Mouse (Mus musculus) kidney, postnatal 0 days (tissue): Measurements from ENCODE around the gene Luc7l2. TPM values are rescaled to one million over a fixed set of nuclear protein-coding genes. Genes with fewer than 3 reads are reported as not detected.

Source experiments
- ATAC-seq: fragments of 200-750 bp; cut with Nextera tagmentation; replicated peaks from 2 replicates; pipeline ENCODE4 v1.8.0; 2017; ENCODE audit warnings: low read depth, moderate number of reproducible peaks, moderate TSS enrichment, moderate library complexity; ENCODE audit not compliant: low FRiP score
- DNase-seq: peaks from one replicate; pipeline ENCODE4 v3.0.0-alpha.2; 2016; ENCODE audit warnings: low spot score
- H3K27ac ChIP-seq: fragments of 300-500 bp; sonication (generic); 2 replicates; pipeline ENCODE4 v1.5.1; 2014; ENCODE audit warnings: mild to moderate bottlenecking
- H3K27me3 ChIP-seq: fragments of 300-500 bp; sonication (generic); 2 replicates; pipeline ENCODE4 v1.6.1; 2014; ENCODE audit warnings: low read length, mixed read lengths; ENCODE audit not compliant: insufficient read depth
- H3K36me3 ChIP-seq: fragments of 300-500 bp; sonication (generic); 2 replicates; pipeline ENCODE4 v1.6.1; 2014; ENCODE audit warnings: low read length, mixed read lengths; ENCODE audit not compliant: insufficient read depth
- H3K4me1 ChIP-seq: fragments of 300-500 bp; sonication (generic); replicated peaks from 2 replicates; pipeline ENCODE4 v1.6.1; 2014; ENCODE audit warnings: antibody characterized with exemption, low read length, mixed read lengths; ENCODE audit not compliant: insufficient read depth
- H3K4me2 ChIP-seq: fragments of 300-500 bp; sonication (generic); 2 replicates; pipeline ENCODE4 v1.6.1; 2014; ENCODE audit warnings: mild to moderate bottlenecking, low read length, moderate library complexity, mixed read lengths
- H3K4me3 ChIP-seq: fragments of 300-500 bp; sonication (generic); replicated peaks from 2 replicates; pipeline ENCODE4 v1.5.1; 2014; ENCODE audit warnings: low read depth, low read length
- H3K9ac ChIP-seq: fragments of 300-500 bp; sonication (generic); 2 replicates; pipeline ENCODE4 v1.6.1; 2014; ENCODE audit warnings: low read depth, low read length
- H3K9me3 ChIP-seq: fragments of 300-500 bp; sonication (generic); replicated peaks from 2 replicates; pipeline ENCODE4 v1.6.1; 2016; ENCODE audit warnings: low read length, inconsistent platforms, mixed read lengths
- CTCF ChIP-seq: IDR thresholded peaks from 2 replicates; pipeline ENCODE4 v1.5.1; 2016; ENCODE audit warnings: antibody characterized with exemption, low read depth, mild to moderate bottlenecking, moderate library complexity
- WGBS: fragments of 180-500 bp; shearing (Covaris S2); extraction: QIAGEN DNeasy Blood & Tissue Kit; methylation state at CpG from one replicate; pipeline ENCODE4 v1.1.7; 2014; 5-methylcytosine and 5-hydroxymethylcytosine counted together
- polyA plus RNA-seq: library from polyadenylated mRNA; unstranded; fragments of >200 nt; fragmentation: Nextera tagmentation; extraction: Ambion mirVana; gene quantifications from 2 replicates; pipeline ENCODE4 v1.2.1, GENCODE M21; 2015

The Luc7l2 gene
- polyA plus RNA-seq, 1 experiment from 2014 or later, result 29.9 TPM

- no peaks in the 10 kb centered on the region for H3K4me1 ChIP-seq
- no peaks in the 10 kb centered on the region for H3K27me3 ChIP-seq
- no peak overlapping the region for H3K9ac ChIP-seq
- ATAC-seq, result no peak
- H3K27ac ChIP-seq, result no peak overlapping the region
- no peak overlapping the region for H3K4me2 ChIP-seq
- H3K4me3 ChIP-seq, result no peak overlapping the region
- WGBS, result 84% methylated on average over 2 of the region's 2 CpGs
- no peak for TF ChIP-seq CTCF
- no peak for DNase-seq
- peaks cover 9% of the 10 kb centered on the region; the same call in 1 of the 2 replicates for H3K36me3 ChIP-seq
- no peaks in the 10 kb centered on the region for H3K9me3 ChIP-seq
Observed at GRCm38 (mm10) chr6:38623457-38623856, 72.3 kb downstream of the Luc7l2 start.

- H3K4me2 ChIP-seq, result no peak overlapping the region
- WGBS, result 47% methylated on average over 1 of the region's 1 CpGs
- H3K9me3 ChIP-seq, result no peaks in the 10 kb centered on the region
- no peak overlapping the region for H3K27ac ChIP-seq
- H3K9ac ChIP-seq, result no peak overlapping the region
- H3K4me1 ChIP-seq, result no peaks in the 10 kb centered on the region
- no peak for TF ChIP-seq CTCF
- no peaks in the 10 kb centered on the region for H3K27me3 ChIP-seq
- no peak for DNase-seq
- H3K36me3 ChIP-seq, result peaks cover 4% of the 10 kb centered on the region; the same call in 1 of the 2 replicates
- no peak for ATAC-seq
- no peak overlapping the region for H3K4me3 ChIP-seq
Observed at GRCm38 (mm10) chr6:38624439-38624838, 73.3 kb downstream of the Luc7l2 start.

GRCm38 (mm10) chr6:38626086-38626485 lies 75.0 kb downstream of the Luc7l2 start:
- no peak overlapping the region for H3K4me3 ChIP-seq
- no peaks in the 10 kb centered on the region for H3K9me3 ChIP-seq
- no peak for DNase-seq
- H3K9ac ChIP-seq, result no peak overlapping the region
- no peak overlapping the region for H3K27ac ChIP-seq
- no peaks in the 10 kb centered on the region for H3K4me1 ChIP-seq
- no peak for TF ChIP-seq CTCF
- no peak overlapping the region for H3K4me2 ChIP-seq
- no peaks in the 10 kb centered on the region for H3K36me3 ChIP-seq
- ATAC-seq, result no peak
- 98% methylated on average over 5 of the region's 5 CpGs for WGBS
- no peaks in the 10 kb centered on the region for H3K27me3 ChIP-seq

- DNase-seq (no peak), ATAC-seq (no peak)
- 96% methylated on average over 4 of the region's 4 CpGs for WGBS
- no peaks in the 10 kb centered on the region for H3K4me1 ChIP-seq
- H3K9ac ChIP-seq, result no peak overlapping the region
- H3K4me2 ChIP-seq, result no peak overlapping the region
- H3K36me3 ChIP-seq, result no peaks in the 10 kb centered on the region
- TF ChIP-seq CTCF, result no peak
- H3K27me3 ChIP-seq, result no peaks in the 10 kb centered on the region
- no peak overlapping the region for H3K27ac ChIP-seq
- H3K9me3 ChIP-seq, result no peaks in the 10 kb centered on the region
- H3K4me3 ChIP-seq, result no peak overlapping the region
Observed at GRCm38 (mm10) chr6:38627081-38627480, 75.9 kb downstream of the Luc7l2 start.

- no peak for TF ChIP-seq CTCF
- ATAC-seq, result no peak
- H3K4me3 ChIP-seq, result no peak overlapping the region
- no peaks in the 10 kb centered on the region for H3K27me3 ChIP-seq
- H3K27ac ChIP-seq, result no peak overlapping the region
- no peak overlapping the region for H3K4me2 ChIP-seq
- H3K9ac ChIP-seq, result no peak overlapping the region
- H3K4me1 ChIP-seq, result no peaks in the 10 kb centered on the region
- no peaks in the 10 kb centered on the region for H3K36me3 ChIP-seq
- 72% methylated on average over 4 of the region's 4 CpGs for WGBS
- DNase-seq, result no peak
- no peaks in the 10 kb centered on the region for H3K9me3 ChIP-seq
Observed at GRCm38 (mm10) chr6:38627486-38627885, 76.4 kb downstream of the Luc7l2 start.

GRCm38 (mm10) chr6:38629556-38629955 lies 78.4 kb downstream of the Luc7l2 start:
- Histone ChIP-seq H3K27me3 (peaks cover 3% of the 10 kb centered on the region), H3K27ac (no peak overlapping the region), H3K4me2 (no peak overlapping the region), H3K36me3 (no peaks in the 10 kb centered on the region), H3K4me1 (no peaks in the 10 kb centered on the region), H3K4me3 (no peak overlapping the region), H3K9me3 (no peaks in the 10 kb centered on the region), H3K9ac (no peak overlapping the region)
- DNase-seq (no peak), ATAC-seq (no peak)
- TF ChIP-seq CTCF, result no peak
- WGBS, result 87% methylated on average over 1 of the region's 1 CpGs

- Histone ChIP-seq H3K4me3 (no peak overlapping the region), H3K36me3 (no peaks in the 10 kb centered on the region), H3K27ac (no peak overlapping the region), H3K27me3 (peaks cover 23% of the 10 kb centered on the region), H3K4me2 (no peak overlapping the region), H3K9ac (no peak overlapping the region), H3K4me1 (peaks cover 5% of the 10 kb centered on the region; the same call in 1 of the 2 replicates), H3K9me3 (no peaks in the 10 kb centered on the region)
- 91% methylated on average over 2 of the region's 2 CpGs for WGBS
- ATAC-seq, result no peak
- no peak for DNase-seq
- no peak for TF ChIP-seq CTCF
Observed at GRCm38 (mm10) chr6:38632826-38633225, 81.7 kb downstream of the Luc7l2 start.
